Mouse (Mus musculus): Measurements from ENCODE around the gene Akt1s1. TPM values are rescaled to one million over a fixed set of nuclear protein-coding genes. Genes with fewer than 3 reads are reported as not detected.

Akt1s1 gene
- polyA plus RNA-seq, 2 experiments, result 70.5 to 179 TPM

DNA sequence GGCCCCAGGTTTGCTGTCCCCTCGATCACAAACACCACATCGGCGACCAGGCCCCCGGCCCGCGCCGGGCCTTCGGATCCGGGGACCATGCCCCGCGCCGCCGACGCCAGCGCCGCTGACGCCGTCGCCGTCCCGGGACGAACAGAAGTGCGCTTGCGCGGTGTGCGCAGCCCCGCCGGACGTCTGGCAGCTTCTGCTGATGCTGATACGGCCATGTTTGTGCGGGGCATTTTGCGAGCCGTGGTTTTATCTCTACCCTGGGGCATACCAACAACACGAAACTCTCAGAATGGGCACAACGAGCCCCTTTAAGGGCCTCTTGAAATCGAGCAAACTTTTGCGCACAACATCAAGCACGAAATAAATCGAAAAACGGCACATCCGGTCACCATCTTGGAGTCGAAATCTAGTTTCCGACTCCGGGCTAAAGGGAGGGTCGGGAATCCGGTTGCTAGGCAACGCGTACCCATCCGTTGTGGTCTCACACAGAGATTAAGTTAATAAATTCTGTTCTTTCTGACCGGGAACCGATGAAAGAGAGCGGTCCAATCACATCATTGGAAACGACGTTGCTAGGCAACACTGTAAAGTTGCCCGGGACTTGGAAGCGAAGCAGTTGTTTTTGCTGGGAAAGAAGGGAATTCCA, 43.6 kb downstream of the Akt1s1 start, which contains the start of gene Med25:
TSS of gene Med25 (minus strand) at position 437 of the 646 bp plus-strand sequence.
- Histone ChIP-seq H3K4me2 (replicated peaks; ENCODE audit: low read depth, low read length, severe bottlenecking) (peak within 1 kb of the TSS; percentile 93), H3K4me3 (replicated peaks; ENCODE audit: low read length) (peak within 1 kb of the TSS; percentile 83), H3K4me1 (ENCODE audit: control insufficient read depth, insufficient read depth, low read length) (peaks cover 28% of the 10 kb centered on the region), H3K27ac (replicated peaks; ENCODE audit: low read depth, low read length) (peak within 1 kb of the TSS; percentile 98), H3K27me3 (ENCODE audit: control insufficient read depth, insufficient read depth, low read length) (no peaks in the 10 kb centered on the region), H3K36me3 (ENCODE audit: control insufficient read depth, insufficient read depth, low read length) (peaks cover 26% of the 10 kb centered on the region), H3K9ac (ENCODE audit: low read depth, low read length, severe bottlenecking) (peak within 1 kb of the TSS; percentile 84), H3K9me3 (ENCODE audit: control insufficient read depth, low read length) (no peaks in the 10 kb centered on the region)
- peak; percentile 88 for ATAC-seq (ENCODE audit: low FRiP score, low read depth)
- WGBS, result under 1% methylated on average over 56 of the region's 56 CpGs
- DNase-seq (ENCODE audit: low spot score), result peak; percentile 99
- 0 out of 2 replicates have a peak, but pooled peaks have one; percentile 88 for TF ChIP-seq POLR2A (IDR thresholded peaks at IDR 0.05; ENCODE audit: borderline replicate concordance, extremely low read depth, insufficient read depth, insufficient read length)

DNA sequence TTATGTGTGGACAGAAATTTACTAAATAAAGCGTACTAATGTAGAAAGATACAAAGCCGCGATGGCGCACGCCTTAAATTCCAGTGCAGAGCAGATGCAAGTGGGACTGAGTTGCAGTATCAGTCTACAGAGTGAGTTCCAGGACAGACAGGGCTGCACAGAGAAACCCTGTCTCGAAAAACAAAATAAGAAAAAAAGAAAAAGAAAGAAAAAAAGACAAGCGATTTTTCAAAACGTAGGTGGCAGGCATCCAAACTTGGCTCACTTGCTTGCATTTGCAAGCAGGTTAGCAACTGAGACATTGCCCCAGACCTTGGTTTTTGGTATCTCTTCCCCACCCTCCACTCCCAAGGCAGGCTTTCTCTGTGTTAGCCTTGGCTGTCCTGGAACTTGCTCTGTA, 44.4 kb downstream of the Akt1s1 start:
- Histone ChIP-seq H3K4me2 (replicated peaks; ENCODE audit: low read depth, low read length, severe bottlenecking) (peak overlapping the region; percentile 93), H3K4me1 (ENCODE audit: control insufficient read depth, insufficient read depth, low read length) (peaks cover 29% of the 10 kb centered on the region), H3K4me3 (replicated peaks; ENCODE audit: low read length) (peak overlapping the region; percentile 83), H3K27me3 (ENCODE audit: control insufficient read depth, insufficient read depth, low read length) (no peaks in the 10 kb centered on the region), H3K9me3 (ENCODE audit: control insufficient read depth, low read length) (no peaks in the 10 kb centered on the region), H3K27ac (replicated peaks; ENCODE audit: low read depth, low read length) (peak overlapping the region; percentile 98), H3K36me3 (ENCODE audit: control insufficient read depth, insufficient read depth, low read length) (peaks cover 26% of the 10 kb centered on the region), H3K9ac (ENCODE audit: low read depth, low read length, severe bottlenecking) (peak overlapping the region; percentile 32)
- DNase-seq (ENCODE audit: low spot score) (no peak), ATAC-seq (ENCODE audit: low FRiP score, low read depth) (no peak)
- WGBS, result 29% methylated on average over 8 of the region's 8 CpGs
- TF ChIP-seq POLR2A (IDR thresholded peaks at IDR 0.05; ENCODE audit: borderline replicate concordance, extremely low read depth, insufficient read depth, insufficient read length), result no peak

DNA sequence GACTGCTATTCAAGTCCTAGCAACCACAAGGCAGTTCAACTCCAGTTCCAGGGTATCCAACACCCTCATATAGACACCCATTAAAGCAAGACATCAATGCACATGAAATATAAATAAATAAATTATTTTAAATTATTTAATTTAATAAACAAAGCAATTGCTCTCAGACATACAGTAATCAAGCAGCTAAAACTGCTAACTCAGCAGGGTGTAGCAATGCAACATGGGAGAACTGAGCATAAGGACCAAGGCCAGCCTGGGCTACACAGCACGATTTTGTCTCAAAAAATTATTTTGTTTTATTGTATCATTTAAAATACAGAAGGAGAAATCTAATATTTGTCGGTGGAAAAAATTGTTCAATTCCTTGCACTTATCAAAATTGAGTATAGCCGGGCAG, 45.4 kb downstream of the Akt1s1 start:
- Histone ChIP-seq H3K27me3 (ENCODE audit: control insufficient read depth, insufficient read depth, low read length) (no peaks in the 10 kb centered on the region), H3K9me3 (ENCODE audit: control insufficient read depth, low read length) (no peaks in the 10 kb centered on the region), H3K36me3 (ENCODE audit: control insufficient read depth, insufficient read depth, low read length) (peaks cover 20% of the 10 kb centered on the region), H3K4me3 (replicated peaks; ENCODE audit: low read length) (no peak overlapping the region), H3K9ac (ENCODE audit: low read depth, low read length, severe bottlenecking) (no peak overlapping the region), H3K4me1 (ENCODE audit: control insufficient read depth, insufficient read depth, low read length) (peaks cover 29% of the 10 kb centered on the region), H3K4me2 (replicated peaks; ENCODE audit: low read depth, low read length, severe bottlenecking) (no peak overlapping the region), H3K27ac (replicated peaks; ENCODE audit: low read depth, low read length) (no peak overlapping the region)
- WGBS, result 88% methylated on average over 3 of the region's 3 CpGs
- no peak for TF ChIP-seq POLR2A (IDR thresholded peaks at IDR 0.05; ENCODE audit: borderline replicate concordance, extremely low read depth, insufficient read depth, insufficient read length)
- ATAC-seq (ENCODE audit: low FRiP score, low read depth) (no peak), DNase-seq (ENCODE audit: low spot score) (no peak)

DNA sequence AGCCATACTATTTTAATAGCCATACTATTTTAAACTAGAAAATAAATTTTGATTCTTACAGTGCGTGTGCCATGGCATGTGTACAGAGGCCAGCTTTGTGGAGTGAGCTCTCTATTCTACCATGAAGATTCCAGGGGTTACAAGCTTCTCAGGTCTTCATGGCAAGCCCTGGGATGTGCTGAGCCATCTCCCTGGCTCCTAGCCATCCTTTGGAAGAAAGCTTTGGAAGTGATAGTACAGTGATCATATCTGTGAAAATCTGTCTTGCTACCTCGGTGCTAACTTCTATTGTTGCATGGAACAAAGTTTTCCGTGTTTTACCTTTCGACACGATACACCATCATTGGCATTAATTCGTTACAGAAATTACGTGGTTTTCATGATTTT, 46.4 kb downstream of the Akt1s1 start:
- no peak for TF ChIP-seq POLR2A (IDR thresholded peaks at IDR 0.05; ENCODE audit: borderline replicate concordance, extremely low read depth, insufficient read depth, insufficient read length)
- H3K27ac ChIP-seq (replicated peaks; ENCODE audit: low read depth, low read length), result peak overlapping the region; percentile 87
- H3K9me3 ChIP-seq (ENCODE audit: control insufficient read depth, low read length), result no peaks in the 10 kb centered on the region
- H3K36me3 ChIP-seq (ENCODE audit: control insufficient read depth, insufficient read depth, low read length), result peaks cover 25% of the 10 kb centered on the region
- H3K4me2 ChIP-seq (replicated peaks; ENCODE audit: low read depth, low read length, severe bottlenecking), result peak overlapping the region; percentile 52
- WGBS, result 75% methylated on average over 7 of the region's 7 CpGs
- peaks cover 29% of the 10 kb centered on the region for H3K4me1 ChIP-seq (ENCODE audit: control insufficient read depth, insufficient read depth, low read length)
- no peak for ATAC-seq (ENCODE audit: low FRiP score, low read depth)
- no peak for DNase-seq (ENCODE audit: low spot score)
- no peak overlapping the region for H3K9ac ChIP-seq (ENCODE audit: low read depth, low read length, severe bottlenecking)
- H3K27me3 ChIP-seq (ENCODE audit: control insufficient read depth, insufficient read depth, low read length), result no peaks in the 10 kb centered on the region
- H3K4me3 ChIP-seq (replicated peaks; ENCODE audit: low read length), result peak overlapping the region; percentile 57

DNA sequence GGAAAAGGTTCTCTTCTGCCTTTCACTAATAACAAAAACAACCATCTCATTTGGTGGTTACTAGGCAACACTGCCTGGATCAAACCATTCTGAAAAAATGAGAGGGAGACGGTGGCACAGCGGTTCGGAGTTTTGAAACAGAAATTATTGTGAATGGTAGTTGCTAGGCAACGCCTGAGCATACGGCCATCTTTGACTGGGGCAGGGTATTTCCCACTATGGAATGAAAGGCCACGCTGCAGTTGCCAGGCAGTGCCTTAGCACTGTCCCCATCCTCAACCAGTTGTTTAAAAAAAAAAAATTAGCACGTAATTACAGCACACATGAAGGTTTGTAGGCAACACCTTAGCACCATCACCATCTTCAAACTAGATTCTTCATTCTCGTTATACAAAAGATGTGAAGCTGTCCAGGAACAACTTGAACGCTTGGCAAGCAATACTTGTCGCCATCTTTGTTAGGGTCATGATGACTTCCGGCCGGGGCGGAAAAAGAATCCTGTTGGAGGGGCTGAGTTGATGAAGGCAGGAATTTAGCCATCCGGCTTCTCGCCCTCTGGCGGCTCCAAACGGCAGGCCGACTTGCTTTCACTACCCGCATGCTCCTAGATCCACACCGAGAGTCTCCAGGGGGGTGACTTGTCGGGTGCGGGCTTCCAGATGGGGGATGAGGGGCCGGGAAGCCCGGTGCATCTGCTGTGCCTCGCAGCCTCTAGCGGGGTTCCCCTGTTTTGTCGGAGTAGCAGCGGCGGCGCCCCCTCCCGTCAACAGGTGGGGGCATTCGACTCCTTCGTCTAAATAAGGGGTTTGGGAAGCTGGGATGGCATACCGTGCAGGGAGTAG, 47.0 kb downstream of the Akt1s1 start, which contains the start of gene Fuz:
TSS of gene Fuz (plus strand) at position 487 of the 842 bp plus-strand sequence.
- H3K27me3 ChIP-seq (ENCODE audit: control insufficient read depth, insufficient read depth, low read length), result no peaks in the 10 kb centered on the region
- H3K36me3 ChIP-seq (ENCODE audit: control insufficient read depth, insufficient read depth, low read length), result peaks cover 25% of the 10 kb centered on the region
- 2% methylated on average over 34 of the region's 34 CpGs for WGBS
- peak; percentile 67 for ATAC-seq (ENCODE audit: low FRiP score, low read depth)
- peak within 1 kb of the TSS; percentile 87 for H3K27ac ChIP-seq (replicated peaks; ENCODE audit: low read depth, low read length)
- peak within 1 kb of the TSS; percentile 67 for H3K9ac ChIP-seq (ENCODE audit: low read depth, low read length, severe bottlenecking)
- peak; percentile 11; the same call in 1 of the 2 replicates for TF ChIP-seq POLR2A (IDR thresholded peaks at IDR 0.05; ENCODE audit: borderline replicate concordance, extremely low read depth, insufficient read depth, insufficient read length)
- no peaks in the 10 kb centered on the region for H3K9me3 ChIP-seq (ENCODE audit: control insufficient read depth, low read length)
- peaks cover 28% of the 10 kb centered on the region for H3K4me1 ChIP-seq (ENCODE audit: control insufficient read depth, insufficient read depth, low read length)
- peak; percentile 94 for DNase-seq (ENCODE audit: low spot score)
- peak within 1 kb of the TSS; percentile 52 for H3K4me2 ChIP-seq (replicated peaks; ENCODE audit: low read depth, low read length, severe bottlenecking)
- H3K4me3 ChIP-seq (replicated peaks; ENCODE audit: low read length), result peak within 1 kb of the TSS; percentile 57

Measured in limb, embryonic 14.5 days (tissue).